Comparison of ENCODE assay signal across 18 mouse cellular contexts in genomic region chr9:64664612-64665011, GRCm38 (mm10).
DNase-seq lines count a peak whose midpoint lies in the region; ATAC-seq and TF ChIP-seq lines count a peak whose summit lies in the region.
"Had no signal": no experiment of that assay in that cellular context is flagged by ENCODE, and none has a peak within 500 bp of the region (broad histone marks: within the 10 kb centered on the region; RNA-seq: fewer than 3 reads in every experiment).

No protein-coding gene starts in this region.

- no peak overlapping the region for H3K4me2 ChIP-seq in midbrain, embryonic 15.5 days
- no peak overlapping the region for H3K4me2 ChIP-seq in midbrain, postnatal 0 days (ENCODE audit: low read depth, low read length, poor library complexity, severe bottlenecking)
- no peak overlapping the region for H3K4me2 ChIP-seq in forebrain, embryonic 11.5 days (ENCODE audit: low read depth, low read length, severe bottlenecking)
- no peak overlapping the region for H3K4me2 ChIP-seq in hindbrain, embryonic 13.5 days

- no peaks in the 10 kb centered on the region for H3K79me2 ChIP-seq in heart, adult 2 months (replicated peaks; ENCODE audit: control insufficient read depth, insufficient read depth, low read length)

- TF ChIP-seq CTCF in midbrain, postnatal 0 days (IDR thresholded peaks at IDR 0.05): no peak
- TF ChIP-seq CTCF in heart, adult 2 months (IDR thresholded peaks at IDR 0.05): no peak
- TF ChIP-seq CTCF in left cerebral cortex, adult 2 months (IDR thresholded peaks at IDR 0.05): no peak

- H3K9ac ChIP-seq in midbrain, embryonic 15.5 days: no peak overlapping the region
- no peak overlapping the region for H3K9ac ChIP-seq in midbrain, postnatal 0 days (replicated peaks; ENCODE audit: low read length, poor library complexity, severe bottlenecking)
- H3K9ac ChIP-seq in forebrain, embryonic 11.5 days (ENCODE audit: low read length): no peak overlapping the region
- H3K9ac ChIP-seq in hindbrain, embryonic 13.5 days: no peak overlapping the region
- H3K9ac ChIP-seq in heart, adult 2 months (ENCODE audit: low read depth, low read length): no peak overlapping the region

- WGBS in midbrain, embryonic 15.5 days: 0% methylated on average over 1 of the region's 1 CpGs
- WGBS in midbrain, postnatal 0 days: 0% methylated on average over 1 of the region's 1 CpGs
- 0% methylated on average over 1 of the region's 1 CpGs for WGBS in forebrain, embryonic 11.5 days
- 7% methylated on average over 1 of the region's 1 CpGs for WGBS in hindbrain, embryonic 13.5 days
- 14% methylated on average over 1 of the region's 1 CpGs for WGBS in heart, adult 2 months

- no peaks in the 10 kb centered on the region for H3K27me3 ChIP-seq in midbrain, embryonic 15.5 days (replicated peaks)
- H3K27me3 ChIP-seq in midbrain, postnatal 0 days (ENCODE audit: insufficient read depth, low read length): no peaks in the 10 kb centered on the region
- no peaks in the 10 kb centered on the region for H3K27me3 ChIP-seq in forebrain, embryonic 11.5 days (ENCODE audit: control insufficient read depth, insufficient read depth, low read length)
- H3K27me3 ChIP-seq in hindbrain, embryonic 13.5 days: peaks cover 4% of the 10 kb centered on the region; the same call in 1 of the 2 replicates
- H3K27me3 ChIP-seq in heart, adult 2 months (ENCODE audit: control insufficient read depth, insufficient read depth, low read length): no peaks in the 10 kb centered on the region

- H3K36me3 ChIP-seq in midbrain, embryonic 15.5 days (replicated peaks): no peaks in the 10 kb centered on the region
- no peaks in the 10 kb centered on the region for H3K36me3 ChIP-seq in midbrain, postnatal 0 days (ENCODE audit: insufficient read depth, low read length)
- no peaks in the 10 kb centered on the region for H3K36me3 ChIP-seq in forebrain, embryonic 11.5 days (ENCODE audit: control insufficient read depth, insufficient read depth, low read length)
- H3K36me3 ChIP-seq in hindbrain, embryonic 13.5 days: no peaks in the 10 kb centered on the region
- no peaks in the 10 kb centered on the region for H3K36me3 ChIP-seq in heart, adult 2 months (ENCODE audit: control insufficient read depth, insufficient read depth, low read length)

- intact Hi-C loops in heart, adult 2 months (cut with DNase I): no loop called here
- intact Hi-C loops in left cerebral cortex, adult 2 months (cut with DNase I): no loop called here
- intact Hi-C loops in gastrocnemius, postnatal 14 days (cut with DNase I; ENCODE audit: low total_unique reads): no loop called here

- ATAC-seq in midbrain, embryonic 15.5 days (replicated peaks): no peak
- ATAC-seq in midbrain, postnatal 0 days (ENCODE audit: low FRiP score): no peak
- ATAC-seq in forebrain, embryonic 11.5 days (replicated peaks; ENCODE audit: low FRiP score): peak; percentile 39; the same call in 1 of the 2 replicates
- 0 out of 2 replicates have a peak, but pooled peaks have one; percentile 44 for ATAC-seq in hindbrain, embryonic 13.5 days (ENCODE audit: low FRiP score)
- ATAC-seq: inflammation-experienced regulatory T-cells, adult 6 months had no signal

- no peak for DNase-seq in midbrain, postnatal 0 days (ENCODE audit: low spot score)
- DNase-seq in forebrain, embryonic 11.5 days (ENCODE audit: low spot score): peak; percentile 67
- DNase-seq in heart, adult 2 months: no peak
- DNase-seq in left cerebral cortex, adult 2 months (ENCODE audit: extremely low spot score in 1 of 2, low spot score in 2 of 2): no peak
- DNase-seq in gastrocnemius, postnatal 14 days: no peak
- DNase-seq: adrenal gland, adult 2 months; cerebellum, adult 2 months; heart, adult 18-20 months; kidney, adult 9 months; layer of hippocampus, postnatal 36 days; lung, adult 18-20 months; thymus, postnatal 25 days had no signal

- 0 out of 2 replicates have a peak overlapping the region, but pooled peaks have one; percentile 18 for H3K27ac ChIP-seq in midbrain, embryonic 15.5 days
- no peak overlapping the region for H3K27ac ChIP-seq in midbrain, postnatal 0 days (ENCODE audit: low read depth, low read length)
- no peak overlapping the region for H3K27ac ChIP-seq in forebrain, embryonic 11.5 days (ENCODE audit: low read depth, low read length)
- H3K27ac ChIP-seq in hindbrain, embryonic 13.5 days: peak overlapping the region; percentile 67
- H3K27ac ChIP-seq in heart, adult 2 months: no peak overlapping the region
- no peak overlapping the region for H3K27ac ChIP-seq in left cerebral cortex, adult 2 months
- H3K27ac ChIP-seq: macrophage; stomach, postnatal 0 days had no signal

- TF ChIP-seq EP300 in heart, adult 2 months (IDR thresholded peaks at IDR 0.05; ENCODE audit: insufficient read depth, low read depth, low read length): no peak

- H3K9me3 ChIP-seq in midbrain, embryonic 15.5 days: no peaks in the 10 kb centered on the region
- H3K9me3 ChIP-seq in midbrain, postnatal 0 days (ENCODE audit: low read length): no peaks in the 10 kb centered on the region
- H3K9me3 ChIP-seq in forebrain, embryonic 11.5 days (ENCODE audit: control insufficient read depth, low read length): no peaks in the 10 kb centered on the region
- H3K9me3 ChIP-seq in hindbrain, embryonic 13.5 days: no peaks in the 10 kb centered on the region

- no peak overlapping the region for H3K4me3 ChIP-seq in midbrain, embryonic 15.5 days
- no peak overlapping the region for H3K4me3 ChIP-seq in midbrain, postnatal 0 days (ENCODE audit: low read depth, low read length)
- H3K4me3 ChIP-seq in forebrain, embryonic 11.5 days (ENCODE audit: low read depth, low read length): no peak overlapping the region
- no peak overlapping the region for H3K4me3 ChIP-seq in hindbrain, embryonic 13.5 days
- H3K4me3 ChIP-seq in heart, adult 2 months: no peak overlapping the region
- H3K4me3 ChIP-seq in left cerebral cortex, adult 2 months: no peak overlapping the region
- H3K4me3 ChIP-seq: erythroblast, embryonic 14.5 days had no signal

- TF ChIP-seq POLR2A in heart, adult 2 months (IDR thresholded peaks at IDR 0.05; ENCODE audit: insufficient read depth, low read depth, low read length): no peak

- peaks cover 23% of the 10 kb centered on the region for H3K4me1 ChIP-seq in midbrain, embryonic 15.5 days
- H3K4me1 ChIP-seq in midbrain, postnatal 0 days (ENCODE audit: insufficient read depth, low read length): 0 out of 2 replicates have a peak, but pooled peaks cover 5% of the 10 kb centered on the region
- peaks cover 2% of the 10 kb centered on the region for H3K4me1 ChIP-seq in forebrain, embryonic 11.5 days (replicated peaks; ENCODE audit: control insufficient read depth, insufficient read depth, low read length)
- peaks cover 61% of the 10 kb centered on the region for H3K4me1 ChIP-seq in hindbrain, embryonic 13.5 days (replicated peaks)
- no peaks in the 10 kb centered on the region for H3K4me1 ChIP-seq in heart, adult 2 months (ENCODE audit: control insufficient read depth, insufficient read depth, low read length)

Comparison
In these comparisons a context has a peak if more than half of its experiments do, and no peak if none do; other contexts are left out.
1. H3K27ac ChIP-seq: peak in midbrain, embryonic 15.5 days (single experiment) and hindbrain, embryonic 13.5 days (single experiment); none in midbrain, postnatal 0 days (single experiment), forebrain, embryonic 11.5 days (single experiment), heart, adult 2 months (single experiment) and left cerebral cortex, adult 2 months (single experiment).
2. ATAC-seq: peak in forebrain, embryonic 11.5 days (single experiment) and hindbrain, embryonic 13.5 days (single experiment); none in midbrain, embryonic 15.5 days (single experiment) and midbrain, postnatal 0 days (single experiment).